Comparison of ENCODE assay signal across 24 mouse cellular contexts in the genomic region with DNA sequence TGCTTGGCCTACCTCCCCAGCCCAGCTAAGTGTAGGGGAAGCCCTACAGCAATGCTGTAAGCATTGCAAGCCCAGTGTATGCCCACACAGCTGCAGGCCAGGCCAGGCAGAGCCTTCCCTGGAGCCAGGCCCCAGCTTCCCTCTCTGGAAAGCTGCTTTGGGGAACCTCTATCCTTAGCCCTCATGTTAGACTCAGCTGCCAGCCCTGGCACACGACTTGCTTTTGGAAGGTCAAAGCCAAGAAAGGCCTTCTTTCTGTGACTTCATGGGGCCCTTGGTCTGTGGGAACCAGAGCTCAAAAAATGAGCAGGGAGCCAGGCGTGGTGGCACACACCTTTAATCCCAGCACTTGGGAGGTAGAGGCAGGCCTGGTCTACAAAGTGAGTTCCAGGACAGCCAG.
A peak's percentile ranks its signal among the peaks of the same experiment; 100 is the strongest.
DNase-seq lines count a peak whose midpoint lies in the region; ATAC-seq and TF ChIP-seq lines count a peak whose summit lies in the region.
"Had no signal": no experiment of that assay in that cellular context is flagged by ENCODE, and none has a peak within 500 bp of the region (broad histone marks: within the 10 kb centered on the region; RNA-seq: fewer than 3 reads in every experiment).

No protein-coding gene starts in this region.

- no peaks in the 10 kb centered on the region for H3K9me3 ChIP-seq in heart, embryonic 12.5 days (replicated peaks)
- H3K9me3 ChIP-seq in limb, embryonic 15.5 days: no peaks in the 10 kb centered on the region
- H3K9me3 ChIP-seq in limb, embryonic 10.5 days (replicated peaks): no peaks in the 10 kb centered on the region
- H3K9me3 ChIP-seq in ES-E14 (ENCODE audit: control insufficient read depth, insufficient read depth, low read depth, low read length): no peaks in the 10 kb centered on the region
- H3K9me3 ChIP-seq in embryonic facial prominence, embryonic 15.5 days (replicated peaks): no peaks in the 10 kb centered on the region
- H3K9me3 ChIP-seq in liver, postnatal 0 days (ENCODE audit: low read length): no peaks in the 10 kb centered on the region
- H3K9me3 ChIP-seq: forebrain, embryonic 13.5 days; hindbrain, embryonic 12.5 days; megakaryocyte, embryonic 14.5 days; midbrain, embryonic 13.5 days; stomach, embryonic 15.5 days had no signal

- H3K9ac ChIP-seq in heart, embryonic 12.5 days: no peak overlapping the region
- no peak overlapping the region for H3K9ac ChIP-seq in limb, embryonic 15.5 days
- H3K9ac ChIP-seq in ES-E14 (ENCODE audit: insufficient read depth, low read depth, low read length, poor library complexity, severe bottlenecking): 0 out of 2 replicates have a peak overlapping the region, but pooled peaks have one; percentile 4
- no peak overlapping the region for H3K9ac ChIP-seq in embryonic facial prominence, embryonic 15.5 days
- no peak overlapping the region for H3K9ac ChIP-seq in liver, postnatal 0 days (replicated peaks)
- H3K9ac ChIP-seq: forebrain, embryonic 13.5 days; hindbrain, embryonic 12.5 days; midbrain, embryonic 13.5 days; stomach, embryonic 15.5 days had no signal

- in situ Hi-C loops in ES-E14 (cut with MboI; ENCODE audit: low sequenced_read_pairs in 2 of 2, unreplicated experiment in 2 of 2): no loop called here

- H3K36me3 ChIP-seq in heart, embryonic 12.5 days: no peaks in the 10 kb centered on the region
- no peaks in the 10 kb centered on the region for H3K36me3 ChIP-seq in limb, embryonic 15.5 days
- no peaks in the 10 kb centered on the region for H3K36me3 ChIP-seq in limb, embryonic 10.5 days
- H3K36me3 ChIP-seq in ES-E14 (ENCODE audit: control insufficient read depth, insufficient read depth, low read length, poor library complexity, severe bottlenecking): peaks cover 19% of the 10 kb centered on the region; the same call in 1 of the 2 replicates
- H3K36me3 ChIP-seq in embryonic facial prominence, embryonic 15.5 days: no peaks in the 10 kb centered on the region
- no peaks in the 10 kb centered on the region for H3K36me3 ChIP-seq in liver, postnatal 0 days (replicated peaks; ENCODE audit: insufficient read depth, low read length)
- H3K36me3 ChIP-seq: hindbrain, embryonic 12.5 days; midbrain, embryonic 13.5 days; stomach, embryonic 15.5 days had no signal

- H3K4me1 ChIP-seq in heart, embryonic 12.5 days (replicated peaks): peaks cover 38% of the 10 kb centered on the region
- H3K4me1 ChIP-seq in limb, embryonic 15.5 days: peaks cover 8% of the 10 kb centered on the region
- H3K4me1 ChIP-seq in limb, embryonic 10.5 days: peaks cover 18% of the 10 kb centered on the region
- peaks cover 20 to 54% of the 10 kb centered on the region in 2 experiments for H3K4me1 ChIP-seq in ES-E14 (ENCODE audit: control insufficient read depth in 2 of 2, insufficient read depth in 2 of 2, low read length in 2 of 2, poor library complexity in 1 of 2)
- H3K4me1 ChIP-seq in embryonic facial prominence, embryonic 15.5 days: peaks cover 8% of the 10 kb centered on the region; the same call in 1 of the 2 replicates
- H3K4me1 ChIP-seq in liver, postnatal 0 days (ENCODE audit: insufficient read depth): no peaks in the 10 kb centered on the region
- H3K4me1 ChIP-seq: forebrain, embryonic 13.5 days had no signal

- no peak overlapping the region for H3K4me3 ChIP-seq in heart, embryonic 12.5 days
- H3K4me3 ChIP-seq in limb, embryonic 15.5 days: no peak overlapping the region
- no peak overlapping the region for H3K4me3 ChIP-seq in limb, embryonic 10.5 days
- no peak overlapping the region for H3K4me3 ChIP-seq in ES-E14 (ENCODE audit: insufficient read depth in 1 of 2, low read depth in 1 of 2, low read length in 2 of 2, poor library complexity in 1 of 2, severe bottlenecking in 1 of 2)
- no peak overlapping the region for H3K4me3 ChIP-seq in embryonic facial prominence, embryonic 15.5 days (replicated peaks)
- H3K4me3 ChIP-seq in liver, postnatal 0 days (ENCODE audit: low read depth, low read length): no peak overlapping the region
- H3K4me3 ChIP-seq: forebrain, embryonic 13.5 days; hindbrain, embryonic 12.5 days; midbrain, embryonic 13.5 days; stomach, embryonic 15.5 days had no signal

- 66% methylated on average over 2 of the region's 2 CpGs for WGBS in heart, embryonic 12.5 days
- 64% methylated on average over 2 of the region's 2 CpGs for WGBS in limb, embryonic 15.5 days
- WGBS in limb, embryonic 10.5 days: 80% methylated on average over 2 of the region's 2 CpGs
- WGBS in embryonic facial prominence, embryonic 15.5 days: 64% methylated on average over 2 of the region's 2 CpGs
- 66% methylated on average over 2 of the region's 2 CpGs for WGBS in liver, postnatal 0 days (ENCODE audit: insufficient replicate concordance)

- H3K4me2 ChIP-seq in heart, embryonic 12.5 days: no peak overlapping the region
- H3K4me2 ChIP-seq in limb, embryonic 15.5 days: no peak overlapping the region
- H3K4me2 ChIP-seq in embryonic facial prominence, embryonic 15.5 days (replicated peaks): no peak overlapping the region
- no peak overlapping the region for H3K4me2 ChIP-seq in liver, postnatal 0 days (ENCODE audit: low read depth, low read length)
- H3K4me2 ChIP-seq: forebrain, embryonic 13.5 days; hindbrain, embryonic 12.5 days; midbrain, embryonic 13.5 days; stomach, embryonic 15.5 days had no signal

- no peak for TF ChIP-seq CTCF in liver, postnatal 0 days (IDR thresholded peaks at IDR 0.05; ENCODE audit: low read depth)

- peaks cover 14% of the 10 kb centered on the region for H3K27me3 ChIP-seq in heart, embryonic 12.5 days (replicated peaks)
- H3K27me3 ChIP-seq in limb, embryonic 15.5 days: no peaks in the 10 kb centered on the region
- peaks cover 15% of the 10 kb centered on the region for H3K27me3 ChIP-seq in limb, embryonic 10.5 days (ENCODE audit: low read depth, poor library complexity, severe bottlenecking)
- H3K27me3 ChIP-seq in embryonic facial prominence, embryonic 15.5 days: no peaks in the 10 kb centered on the region
- peaks cover 8% of the 10 kb centered on the region; the same call in 1 of the 2 replicates for H3K27me3 ChIP-seq in liver, postnatal 0 days (ENCODE audit: insufficient read depth, low read length)
- H3K27me3 ChIP-seq: midbrain, embryonic 13.5 days; stomach, embryonic 15.5 days had no signal

- peak overlapping the region; percentile 24; the same call in 1 of the 2 replicates for H3K27ac ChIP-seq in heart, embryonic 12.5 days (ENCODE audit: poor library complexity, severe bottlenecking)
- 0 out of 2 replicates have a peak overlapping the region, but pooled peaks have one; percentile 27 for H3K27ac ChIP-seq in limb, embryonic 15.5 days
- no peak overlapping the region for H3K27ac ChIP-seq in limb, embryonic 10.5 days
- H3K27ac ChIP-seq in ES-E14 (ENCODE audit: insufficient read depth, low read depth, low read length, poor library complexity, severe bottlenecking): peak overlapping the region; percentile 72
- 0 out of 2 replicates have a peak overlapping the region, but pooled peaks have one; percentile 11 for H3K27ac ChIP-seq in embryonic facial prominence, embryonic 15.5 days (replicated peaks)
- H3K27ac ChIP-seq in liver, postnatal 0 days (ENCODE audit: low read depth): no peak overlapping the region
- H3K27ac ChIP-seq: forebrain, embryonic 13.5 days; hindbrain, embryonic 12.5 days; midbrain, embryonic 13.5 days; stomach, embryonic 15.5 days had no signal

- no peak for ATAC-seq in heart, embryonic 12.5 days (ENCODE audit: insufficient number of reproducible peaks, low FRiP score)
- no peak for ATAC-seq in limb, embryonic 15.5 days (ENCODE audit: insufficient number of reproducible peaks, low FRiP score, low TSS enrichment, low read depth)
- ATAC-seq in embryonic facial prominence, embryonic 15.5 days (ENCODE audit: insufficient number of reproducible peaks, low FRiP score, low TSS enrichment, low read depth): no peak
- no peak for ATAC-seq in liver, postnatal 0 days
- ATAC-seq: activated CD4-positive, CD25-positive, alpha-beta regulatory T cell, adult 4 months; forebrain, embryonic 13.5 days; midbrain, embryonic 13.5 days had no signal

- no peak for TF ChIP-seq EP300 in liver, postnatal 0 days (IDR thresholded peaks at IDR 0.05; ENCODE audit: low read depth)

- DNase-seq in heart, postnatal 4 days: no peak
- DNase-seq in limb, embryonic 10.5 days (ENCODE audit: low spot score): no peak
- DNase-seq in ES-E14 (ENCODE audit: low read depth, low spot score): no peak
- DNase-seq in layer of hippocampus, adult 18-20 months (ENCODE audit: low spot score in 2 of 2): no peak
- no peak for DNase-seq in liver, postnatal 0 days
- DNase-seq: adrenal gland, postnatal 36 days; cerebellum, adult 2 months; cerebellum, postnatal 14 days; gastrocnemius, postnatal 14 days; heart, adult 11 months; kidney, adult 9 months; kidney, postnatal 10 days; layer of hippocampus, adult 9-11 months; lung, postnatal 36 days; right cerebral cortex, postnatal 14 days had no signal

TF ChIP-seq in ES-E14, 5 proteins besides CTCF, POLR2A, EP300 and RAD21:
- TF ChIP-seq CHD2 (IDR thresholded peaks at IDR 0.05; ENCODE audit: low read depth, low read length): no peak
- TF ChIP-seq ZNF384 (IDR thresholded peaks at IDR 0.05; ENCODE audit: low read depth, low read length): no peak
- TF ChIP-seq MAFK (IDR thresholded peaks at IDR 0.05; ENCODE audit: insufficient read depth, low read depth, low read length): no peak
- no peak for TF ChIP-seq HCFC1 (IDR thresholded peaks at IDR 0.05; ENCODE audit: borderline replicate concordance, insufficient read depth, low read length)
- no peak for TF ChIP-seq ZC3H11A (IDR thresholded peaks at IDR 0.05; ENCODE audit: borderline replicate concordance, low read depth, low read length)
TF ChIP-seq in ES-E14: peak in this region for 0.

Comparison
In these comparisons a context has a peak if more than half of its experiments do, and no peak if none do; other contexts are left out.
1. H3K27ac ChIP-seq: peak in heart, embryonic 12.5 days (single experiment), limb, embryonic 15.5 days (single experiment), ES-E14 (single experiment) and embryonic facial prominence, embryonic 15.5 days (single experiment); none in limb, embryonic 10.5 days (single experiment) and liver, postnatal 0 days (single experiment).